Mouse (Mus musculus): ENCODE results near the gene Arhgef26. TPM values are rescaled to one million over a fixed set of nuclear protein-coding genes. Genes with fewer than 3 reads are reported as not detected.

Arhgef26 gene
- total RNA-seq, 2 experiments from 2014 or later = not detected

DNA sequence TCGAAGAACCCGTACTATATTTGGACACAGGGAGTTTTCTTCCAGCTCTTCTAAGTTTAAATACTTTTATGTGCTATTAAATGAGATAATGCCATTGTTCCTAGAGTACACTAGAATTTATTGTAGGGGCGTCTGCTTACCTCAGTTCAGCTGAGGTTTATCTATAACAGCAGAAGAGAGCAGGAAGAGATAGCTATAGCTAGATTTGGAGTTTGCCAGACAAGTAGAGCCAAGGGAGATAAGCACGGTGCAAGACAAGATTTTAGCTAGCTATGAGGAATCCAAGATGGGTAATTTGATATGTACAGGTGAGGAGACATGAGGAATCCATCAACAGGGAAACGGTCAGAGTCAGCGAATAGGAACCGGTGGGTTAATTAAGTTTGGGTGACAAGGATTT, 108.1 kb downstream of the Arhgef26 start:
- ATAC-seq (replicated peaks; ENCODE audit: poor library complexity) = no peak

DNA sequence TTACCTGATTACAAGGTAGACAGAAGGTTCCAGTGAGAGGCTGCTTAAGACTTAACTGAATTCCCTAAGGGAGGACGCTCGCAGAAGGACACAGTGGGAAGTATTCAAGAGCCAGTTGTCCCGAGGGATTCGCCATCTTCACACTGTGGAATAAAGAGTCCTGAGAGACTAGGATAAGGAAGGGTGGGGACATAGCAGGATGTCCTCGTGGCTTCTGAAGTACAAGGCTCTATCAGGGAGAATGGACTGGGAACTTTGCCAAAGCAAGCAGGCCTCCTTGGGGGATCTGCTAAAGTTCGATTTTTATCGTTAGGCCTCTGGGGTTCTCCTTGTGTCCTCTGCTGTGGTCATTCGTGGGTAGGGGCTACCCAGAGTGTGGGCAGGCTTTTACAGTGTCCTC, 109.0 kb downstream of the Arhgef26 start:
- no peak for ATAC-seq (replicated peaks; ENCODE audit: poor library complexity)

DNA sequence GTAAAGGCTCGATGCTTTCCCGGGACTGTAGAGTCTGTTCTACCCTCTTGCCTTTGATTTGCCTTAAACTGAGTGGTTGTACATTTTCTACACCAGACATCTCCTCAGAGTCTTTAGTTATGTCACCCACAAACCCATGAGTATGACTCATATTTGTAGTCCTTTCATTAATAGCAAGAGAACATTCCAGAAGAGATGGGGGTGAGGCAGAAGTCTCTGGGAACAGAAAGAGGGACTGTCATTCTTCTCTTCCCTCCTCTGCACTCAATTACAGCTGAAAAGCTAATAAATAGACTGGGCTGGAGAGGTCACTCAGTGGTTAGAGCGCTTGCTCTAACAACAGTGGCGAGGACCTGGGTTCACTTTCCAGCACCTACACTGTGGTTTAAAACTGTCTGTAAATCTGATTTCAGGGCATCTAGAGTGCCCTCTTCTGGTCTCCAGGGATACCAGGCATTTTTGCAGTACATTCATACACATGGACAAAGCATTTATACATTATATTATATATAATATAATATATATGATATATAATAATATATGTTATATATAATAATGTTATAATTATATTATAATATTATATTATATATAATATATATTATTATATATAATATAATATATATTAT, 111.8 kb downstream of the Arhgef26 start:
- ATAC-seq (replicated peaks; ENCODE audit: poor library complexity) = no peak

DNA sequence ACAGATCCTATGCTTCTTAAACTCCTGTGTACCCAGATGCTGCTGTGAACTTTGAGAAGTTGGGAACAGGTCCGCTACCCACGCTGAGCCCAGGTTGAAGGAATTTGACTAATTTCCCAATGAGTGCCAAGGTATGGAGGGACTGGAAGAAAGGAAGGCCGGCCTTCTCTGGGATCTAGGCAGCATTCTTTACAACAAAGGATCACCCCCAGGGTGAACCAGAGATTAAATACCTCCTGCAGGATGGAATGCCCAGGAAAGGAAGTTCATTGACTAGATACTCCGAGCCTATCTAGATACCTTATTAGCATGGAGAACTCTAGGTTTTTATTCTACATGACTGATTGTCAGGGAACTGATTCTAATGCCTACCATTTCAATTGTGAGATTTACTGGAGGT, 114.8 kb downstream of the Arhgef26 start:
- no peak for ATAC-seq (replicated peaks; ENCODE audit: poor library complexity)

DNA sequence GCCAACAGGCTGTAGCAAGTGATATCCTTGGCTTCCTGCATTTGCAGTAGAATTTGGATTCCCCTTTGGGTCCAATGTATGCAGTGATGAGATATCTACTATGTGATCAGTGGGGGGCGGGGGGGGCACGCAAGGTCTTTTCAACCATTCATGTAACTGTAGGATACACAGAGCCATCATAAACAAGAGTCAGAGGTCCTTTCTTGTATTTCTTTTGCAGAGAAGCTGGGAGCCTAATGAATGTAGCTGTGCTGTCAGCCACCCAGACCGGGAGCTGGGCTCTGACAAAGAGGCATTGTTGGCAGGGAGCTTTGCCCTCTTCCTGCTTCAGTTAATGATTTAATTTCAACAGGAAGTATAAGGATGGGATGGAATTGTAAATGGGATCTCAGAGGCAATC, 116.0 kb downstream of the Arhgef26 start:
- no peak for ATAC-seq (replicated peaks; ENCODE audit: poor library complexity)

DNA sequence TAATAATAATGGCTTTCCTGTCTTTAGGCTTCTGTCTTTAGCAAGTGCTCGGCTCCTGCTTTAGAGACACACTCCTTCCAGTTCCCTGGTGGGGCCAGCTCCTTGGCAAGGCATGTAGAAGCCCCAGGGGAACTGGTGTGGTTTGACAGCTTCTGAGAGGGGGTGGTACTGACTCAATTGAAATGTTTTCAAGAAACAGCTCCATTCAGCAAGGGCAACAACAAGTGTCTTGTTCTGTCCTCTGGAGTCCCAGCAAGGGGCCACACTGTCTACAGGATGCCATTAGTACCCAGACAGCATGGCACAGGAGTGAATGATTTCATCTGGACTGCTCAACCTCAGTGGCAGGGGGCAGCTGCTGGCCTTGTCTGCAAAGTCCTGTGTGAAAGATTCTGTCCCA, 117.7 kb downstream of the Arhgef26 start:
- no peak for ATAC-seq (replicated peaks; ENCODE audit: poor library complexity)

DNA sequence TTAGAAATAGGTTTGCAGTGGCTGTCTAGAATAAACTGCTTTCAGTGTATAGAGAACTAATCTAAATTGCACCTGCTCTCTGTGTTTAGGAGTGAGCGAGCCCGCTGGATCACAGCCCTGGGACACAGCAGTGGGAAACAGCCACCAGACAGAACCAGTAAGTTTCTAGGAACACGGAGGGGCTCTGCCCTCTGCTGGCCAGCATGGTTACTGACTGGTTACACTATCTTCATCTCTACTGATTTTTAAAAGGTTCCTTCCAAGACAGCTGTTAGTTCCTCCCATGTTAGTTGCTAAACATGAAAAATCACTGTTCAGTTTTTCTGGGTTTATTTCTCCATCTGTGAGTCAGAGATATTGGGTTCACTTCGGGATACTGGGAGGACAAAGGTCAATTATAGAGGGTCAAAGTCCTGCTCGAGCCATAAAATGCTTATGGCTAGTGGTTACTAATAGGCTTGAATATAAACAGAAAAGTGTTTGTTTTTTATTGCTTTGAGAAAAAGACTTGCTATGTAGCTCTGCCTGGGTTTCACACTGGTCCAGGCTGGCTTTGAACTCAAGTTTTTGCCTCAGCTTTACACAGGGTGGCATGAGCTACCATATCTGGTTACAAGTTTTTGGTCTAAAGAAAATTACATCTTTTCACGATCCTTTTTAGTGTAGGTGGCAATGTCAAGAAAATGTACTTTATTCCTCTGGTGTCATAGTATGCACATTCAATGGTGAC, 120.3 kb downstream of the Arhgef26 start:
- peak; percentile 88 for ATAC-seq (replicated peaks; ENCODE audit: poor library complexity)

DNA sequence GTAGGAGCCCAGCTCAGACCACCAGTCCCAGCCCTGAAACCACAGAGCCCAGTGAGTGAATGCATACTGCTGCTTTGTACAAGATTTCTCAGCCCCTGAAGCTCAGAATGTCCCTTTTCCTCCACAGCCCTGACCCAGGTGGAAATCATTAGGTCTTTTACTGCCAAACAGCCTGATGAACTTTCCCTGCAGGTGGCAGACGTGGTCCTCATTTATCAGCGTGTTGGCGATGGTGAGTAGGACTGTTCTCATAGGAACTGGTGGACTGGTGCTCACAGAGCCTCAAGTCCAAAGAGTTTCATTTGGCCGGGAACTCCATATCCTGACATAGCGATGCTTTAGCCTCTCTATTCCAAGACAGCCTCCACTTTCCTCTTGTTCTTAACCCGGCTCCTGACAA, 121.3 kb downstream of the Arhgef26 start:
- ATAC-seq (replicated peaks; ENCODE audit: poor library complexity) = no peak

DNA sequence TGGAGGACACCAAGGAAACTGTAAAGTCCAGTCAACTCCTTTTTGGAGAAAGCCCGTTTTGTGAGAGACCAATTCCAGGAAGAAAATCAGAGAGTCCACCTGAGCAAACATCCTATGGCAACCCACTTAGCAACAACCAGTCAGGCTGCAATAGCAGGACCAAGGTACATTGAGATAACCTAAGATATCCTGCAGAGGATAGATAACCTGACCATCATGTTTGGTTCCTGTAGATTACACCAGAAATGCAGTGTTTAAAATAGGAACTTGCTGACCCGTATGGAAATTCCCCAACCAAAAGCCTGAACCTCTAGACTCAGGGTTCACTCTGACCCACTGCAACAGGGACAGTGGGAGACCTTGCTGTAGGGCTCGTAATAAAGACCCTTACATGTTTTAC, 126.1 kb downstream of the Arhgef26 start:
- ATAC-seq (replicated peaks; ENCODE audit: poor library complexity) = no peak

DNA sequence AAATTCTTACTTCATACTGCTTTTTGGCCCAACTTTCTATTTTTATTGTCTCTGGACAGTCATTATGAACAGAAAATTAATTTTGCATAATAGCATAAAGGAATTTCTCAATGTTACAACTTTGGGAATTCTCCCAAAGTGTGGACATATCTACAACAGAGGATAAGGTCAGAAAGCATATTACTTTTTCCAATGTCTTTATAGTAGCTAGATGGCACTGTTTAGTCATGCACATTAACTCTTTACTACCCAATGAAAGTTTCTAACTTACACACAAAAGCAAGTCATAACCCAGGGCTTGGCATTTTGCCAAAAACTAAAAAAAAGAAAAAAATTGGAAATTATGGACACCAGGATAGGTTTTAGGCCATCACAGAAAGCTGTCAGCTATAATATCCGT, 132.0 kb downstream of the Arhgef26 start:
- no peak for ATAC-seq (replicated peaks; ENCODE audit: poor library complexity)

DNA sequence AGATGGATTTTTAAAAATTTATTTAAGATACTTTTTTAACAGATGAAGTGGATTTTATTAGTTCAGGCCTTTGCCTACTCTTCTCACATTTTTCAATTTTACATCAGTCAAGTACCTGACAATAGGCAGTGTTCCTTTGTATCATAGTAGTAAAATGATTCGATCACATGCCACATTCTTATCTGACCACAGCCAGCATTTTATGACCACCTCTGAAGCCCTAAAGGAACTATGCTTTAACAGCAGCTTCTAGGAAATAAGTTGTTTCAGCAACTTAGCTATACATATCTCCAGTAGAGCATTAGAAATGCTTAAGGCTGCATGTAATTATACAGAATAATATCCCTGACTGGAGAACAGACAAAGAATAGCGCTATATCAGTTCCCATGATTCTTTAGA, 146.2 kb downstream of the Arhgef26 start:
- no peak for ATAC-seq (replicated peaks; ENCODE audit: poor library complexity)

DNA sequence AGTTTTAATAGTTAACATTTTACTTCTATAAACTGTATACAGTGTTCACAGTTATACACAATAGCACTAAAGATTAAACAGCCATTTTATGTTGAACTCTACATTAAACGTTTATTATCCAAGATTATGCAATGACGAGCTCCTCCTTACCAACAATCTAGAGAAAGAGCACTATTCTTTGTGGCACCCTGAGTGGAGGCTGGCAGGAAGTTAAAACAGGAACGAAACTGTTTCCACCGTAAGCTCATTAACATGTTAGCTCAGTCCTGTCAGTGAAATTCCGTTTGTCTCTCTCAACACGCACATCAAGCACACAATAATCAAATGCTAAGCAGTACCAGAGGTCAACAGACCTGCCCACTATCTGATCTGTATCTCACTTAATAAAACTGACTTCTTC, 154.4 kb downstream of the Arhgef26 start:
- ATAC-seq (replicated peaks; ENCODE audit: poor library complexity) = peak; percentile 98

DNA sequence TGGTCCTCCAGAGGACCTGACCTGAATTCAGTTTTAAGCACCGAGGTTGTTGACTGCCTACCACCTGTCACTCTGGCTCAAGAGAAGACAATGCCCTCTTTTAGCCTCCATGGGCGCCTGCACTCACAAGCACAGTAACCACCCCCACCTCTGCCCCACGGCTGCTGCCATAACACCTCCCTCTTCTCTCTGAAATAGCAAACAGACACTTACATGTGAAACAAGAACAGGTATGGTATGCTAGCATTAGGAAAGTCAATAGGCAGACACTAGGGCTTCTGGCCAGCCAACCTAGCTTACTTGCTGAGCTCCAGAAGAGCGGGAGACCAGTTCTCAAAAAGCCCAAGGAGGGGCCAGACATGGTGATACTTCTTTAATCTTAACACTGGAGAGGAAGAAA, 161.2 kb downstream of the Arhgef26 start:
- ATAC-seq (replicated peaks; ENCODE audit: poor library complexity) = no peak

DNA sequence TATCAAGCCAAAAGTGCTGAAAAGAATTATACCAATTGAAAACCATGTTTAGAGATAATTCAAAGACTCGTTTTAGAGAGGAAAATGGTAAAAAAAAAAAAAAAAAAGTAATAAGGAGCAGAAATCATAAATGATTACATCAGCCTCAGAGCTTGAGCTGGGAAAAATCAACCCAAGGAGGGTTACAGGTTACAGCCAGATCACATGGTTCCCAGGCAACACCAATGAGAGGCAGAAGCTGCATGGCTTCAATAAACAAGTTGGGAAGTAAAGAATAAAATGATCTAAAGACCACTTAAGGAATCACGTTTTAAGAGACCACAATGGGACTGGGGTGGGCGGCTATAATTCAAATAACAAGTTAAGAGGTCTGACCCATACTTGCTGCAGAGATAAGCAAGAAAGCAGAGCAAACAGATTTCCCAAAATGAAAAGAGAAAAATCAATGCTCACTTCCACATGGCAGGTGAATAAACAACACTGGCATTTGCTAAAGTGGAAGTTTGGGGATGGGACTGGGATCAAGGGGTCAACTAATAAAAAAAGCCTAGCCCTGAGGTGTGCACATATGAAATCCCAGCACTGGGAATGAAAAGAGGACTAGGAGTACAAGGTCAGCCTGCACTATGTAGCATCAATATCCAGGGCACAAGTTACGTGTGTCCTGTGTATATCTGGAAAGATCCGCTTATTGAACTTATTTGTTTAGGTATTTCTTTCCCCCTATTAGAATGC, 167.2 kb downstream of the Arhgef26 start:
- no peak for ATAC-seq (replicated peaks; ENCODE audit: poor library complexity)

DNA sequence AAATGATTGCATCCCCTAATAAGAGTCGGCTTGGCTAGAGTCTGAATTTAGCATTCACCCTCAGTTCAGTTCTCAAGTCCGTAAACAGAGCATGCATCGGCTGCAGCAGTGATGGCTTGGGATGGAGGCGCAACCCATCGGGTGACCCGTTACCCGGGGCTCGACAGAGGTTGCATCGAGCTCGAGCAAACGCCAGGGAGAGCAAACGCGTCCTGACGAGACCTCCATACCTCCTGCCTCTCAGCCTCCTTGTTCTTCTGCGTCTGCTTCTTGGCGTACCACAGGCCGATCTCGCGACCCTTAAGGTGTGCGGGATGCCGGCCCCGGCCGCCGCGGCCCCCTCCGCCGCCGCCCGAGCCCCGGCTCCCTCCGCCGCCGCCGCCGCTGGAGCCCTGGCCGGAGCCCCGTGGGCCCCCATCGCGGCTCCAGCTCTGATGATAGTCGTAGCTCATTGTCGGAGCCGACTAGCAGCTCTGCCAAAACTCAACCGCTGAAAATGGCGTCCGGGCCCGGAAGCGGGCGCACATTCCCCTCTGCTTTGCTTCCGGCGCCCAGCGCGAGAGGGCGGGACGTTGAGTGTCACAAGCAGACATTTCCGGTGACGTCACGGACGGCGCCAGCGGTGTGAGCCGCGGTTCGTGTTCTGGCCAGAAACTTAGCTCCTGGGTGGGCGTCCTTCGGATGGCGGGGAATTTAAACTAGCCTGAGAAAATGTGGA, 168.5 kb downstream of the Arhgef26 start, which contains the start of gene Dhx36:
TSS of gene Dhx36 (minus strand) at position 517 of the 718 bp plus-strand sequence.
- peak; percentile 99 for ATAC-seq (replicated peaks; ENCODE audit: poor library complexity)

DNA sequence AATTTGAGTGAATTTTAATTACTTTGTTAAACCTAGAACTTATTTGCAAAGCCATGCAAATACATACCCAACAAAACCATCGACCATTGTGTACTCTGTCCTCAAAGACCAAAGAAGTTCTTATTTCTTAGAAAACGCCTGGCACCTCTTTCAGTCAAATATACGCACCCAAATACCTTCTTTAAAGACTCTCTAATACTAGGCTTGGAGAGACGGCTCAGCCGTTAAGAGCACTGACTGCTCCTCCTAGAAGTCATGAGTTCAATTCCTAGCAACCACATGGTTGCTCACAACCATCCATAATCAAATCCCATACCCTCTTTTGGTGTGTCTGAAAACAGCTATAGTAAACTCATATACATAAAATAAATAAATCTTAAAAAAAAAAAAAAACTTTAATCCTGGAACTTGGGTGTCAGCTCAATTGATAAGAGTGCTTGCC, 169.1 kb downstream of the Arhgef26 start:
- no peak for ATAC-seq (replicated peaks; ENCODE audit: poor library complexity)

Other genes with a start within 250 kb of the Arhgef26 start
- 43.2 and 46.6 TPM in 2 replicates for gene Dhx36, start 168.7 kb downstream of the Arhgef26 start, total RNA-seq (2015)
- gene Dhx36, start 168.7 kb downstream of the Arhgef26 start, total RNA-seq (2017) = 38.9 and 43.9 TPM in 2 replicates